Mouse (Mus musculus) brain, embryonic 18.5 days (tissue): ENCODE measurements at regions not wholly inside any gene's neighbourhood (a gene's known extent, or its start where the extent isn't known, plus 50 kb on each side); places are given as distances from the start of the nearest gene placed in this dataset.
"Not testable (repeated sequence)": the region's sequence is repeated elsewhere in the genome, so short reads cannot be mapped to it uniquely, and the experiment has no call there.

Source experiments
- DNase-seq: peaks from one replicate; pipeline ENCODE4 v3.0.0-alpha.2; 2012; ENCODE audit warnings: low read depth, low spot score

DNA sequence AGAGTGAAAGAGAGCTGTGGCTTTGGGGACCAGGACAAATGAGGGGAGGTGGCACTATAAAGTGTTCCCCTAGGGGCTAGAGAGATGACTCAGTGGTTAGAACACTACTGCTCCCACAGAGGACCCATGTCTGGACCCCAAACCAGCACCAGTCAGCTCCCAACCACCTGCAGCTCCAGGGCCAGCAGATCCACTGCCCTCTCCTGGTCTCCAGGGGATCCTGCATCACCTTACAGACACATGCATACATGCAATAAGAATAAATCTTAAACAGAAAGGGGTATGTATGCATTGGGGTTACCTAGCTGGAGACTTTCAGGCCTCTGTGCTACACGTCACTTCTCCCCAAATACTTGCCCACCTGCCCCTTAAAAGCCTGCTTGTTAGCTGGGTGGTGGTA is 93.8 kb upstream of the Zfp706 start:
- no peak for DNase-seq

DNA sequence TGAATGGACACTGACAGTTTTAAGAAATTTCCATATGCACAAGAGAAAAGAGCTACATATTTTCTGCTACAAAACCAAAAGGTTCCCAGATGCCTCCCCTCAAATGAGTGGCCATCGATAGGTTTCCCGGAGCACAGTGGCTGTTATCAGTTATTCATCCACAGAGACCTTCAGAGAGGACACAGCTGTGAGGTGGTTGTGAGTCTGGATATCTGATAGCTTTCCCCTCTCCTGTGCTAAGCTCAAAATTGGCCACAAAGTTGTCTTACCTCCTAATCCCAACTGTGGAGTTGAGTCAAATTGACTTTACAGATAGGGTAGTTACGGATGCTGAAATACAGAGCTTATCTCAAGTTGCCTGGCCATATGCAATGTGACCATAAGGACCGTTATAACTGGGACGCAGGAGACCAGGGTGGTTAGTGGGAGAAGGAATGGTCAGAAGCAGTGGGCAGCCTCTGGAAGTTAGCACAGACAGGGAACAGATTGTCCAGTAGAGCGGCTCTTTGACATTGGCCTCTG is 93.3 kb upstream of the Zfp706 start:
- no peak for DNase-seq

DNA sequence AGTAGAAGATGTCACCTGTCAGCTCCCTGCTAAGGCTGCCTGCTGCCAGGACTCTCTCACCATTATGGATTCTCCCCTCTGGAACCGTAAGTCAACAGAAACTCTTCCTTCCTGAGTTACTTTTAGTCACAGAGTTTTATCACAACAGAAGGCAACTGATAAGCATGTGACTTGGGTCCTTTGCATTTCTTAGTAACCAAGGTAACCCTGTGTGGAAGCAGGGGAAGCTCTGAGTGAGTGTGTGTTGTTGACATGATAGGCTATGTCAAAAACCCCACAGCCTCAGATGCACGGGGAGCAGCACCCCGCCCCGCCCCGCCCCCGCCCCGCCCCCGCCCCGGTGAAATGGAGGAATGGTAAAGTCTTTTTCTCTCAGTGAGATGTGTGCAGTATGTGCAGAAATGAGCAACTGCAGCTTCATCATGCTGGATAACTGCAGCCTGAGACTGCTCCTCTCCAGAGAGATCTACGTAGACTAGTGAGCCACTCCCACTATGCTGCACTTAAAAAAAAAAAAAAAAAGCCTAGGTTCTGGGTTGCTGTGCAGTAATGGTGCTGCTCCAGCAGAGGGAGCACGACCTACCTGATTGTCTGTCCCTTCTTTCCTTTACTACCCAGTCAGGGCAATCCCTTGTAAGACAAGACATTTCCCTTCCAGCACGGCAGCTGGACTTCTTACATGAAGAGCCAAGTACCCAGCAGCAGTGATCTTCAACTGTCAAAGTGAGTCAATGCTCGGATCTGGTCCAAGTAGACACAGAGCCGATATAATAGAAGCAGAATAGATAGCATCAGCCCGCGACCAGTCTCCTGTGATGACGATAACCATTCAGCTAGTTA is 92.6 kb upstream of the Zfp706 start:
- DNase-seq: no peak

DNA sequence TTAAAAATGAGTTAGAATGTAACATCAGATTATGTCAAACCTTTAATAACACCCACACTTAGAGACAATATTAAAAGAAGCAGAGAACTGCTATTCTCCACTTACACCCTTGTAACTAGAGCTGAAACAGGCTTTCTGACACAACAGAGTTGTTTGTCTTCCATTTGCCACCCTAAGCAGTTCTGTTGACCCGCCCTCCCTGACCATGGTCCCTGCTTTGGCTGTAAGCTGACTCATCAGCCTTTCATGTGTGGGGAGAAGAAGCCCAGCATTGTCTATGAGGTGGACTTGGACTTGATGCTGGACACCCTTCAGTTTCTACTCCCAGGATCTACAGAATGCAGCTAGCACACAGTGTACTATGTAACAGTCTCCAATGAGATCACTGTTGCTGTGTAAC is 91.6 kb upstream of the Zfp706 start:
- no peak for DNase-seq

DNA sequence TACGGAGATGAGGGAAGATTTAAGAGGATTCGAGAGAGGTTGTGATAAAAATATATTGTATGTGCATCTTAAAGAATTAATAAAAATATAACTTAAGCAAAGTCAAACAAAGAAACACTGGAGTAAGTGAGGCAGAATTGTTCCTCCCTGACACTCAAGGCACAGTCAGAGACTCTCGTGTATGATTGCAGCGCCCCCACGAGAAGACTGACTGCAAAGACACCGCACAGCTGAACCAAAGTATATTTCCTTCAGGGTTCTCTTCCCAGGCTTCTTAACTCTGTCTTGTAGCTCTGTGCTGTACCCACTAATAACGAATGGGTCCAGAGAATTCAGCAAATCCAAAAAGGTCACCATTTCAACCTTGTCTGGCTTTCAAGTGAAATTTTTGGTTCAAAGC is 89.9 kb upstream of the Zfp706 start:
- DNase-seq: no peak

DNA sequence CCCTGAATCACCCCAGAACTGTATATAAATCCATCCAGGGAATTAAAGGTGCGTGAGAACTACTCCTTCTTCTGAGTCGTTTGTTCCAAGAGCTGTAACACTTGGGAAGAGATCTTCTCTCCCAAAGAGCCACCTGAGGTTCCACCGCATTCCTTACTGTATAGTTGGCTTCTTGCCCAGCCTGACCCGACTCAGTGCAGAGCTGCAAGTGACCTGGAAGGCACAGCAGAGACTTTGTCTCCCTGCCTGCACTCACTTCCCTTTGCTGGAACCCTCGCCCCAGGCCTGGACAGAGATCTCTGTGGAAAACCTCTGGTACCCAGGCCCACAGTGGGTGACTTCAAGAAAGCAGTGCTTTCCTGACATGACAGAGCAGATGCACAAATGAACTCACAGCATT is 83.6 kb upstream of the Zfp706 start:
- not testable (repeated sequence) for DNase-seq

DNA sequence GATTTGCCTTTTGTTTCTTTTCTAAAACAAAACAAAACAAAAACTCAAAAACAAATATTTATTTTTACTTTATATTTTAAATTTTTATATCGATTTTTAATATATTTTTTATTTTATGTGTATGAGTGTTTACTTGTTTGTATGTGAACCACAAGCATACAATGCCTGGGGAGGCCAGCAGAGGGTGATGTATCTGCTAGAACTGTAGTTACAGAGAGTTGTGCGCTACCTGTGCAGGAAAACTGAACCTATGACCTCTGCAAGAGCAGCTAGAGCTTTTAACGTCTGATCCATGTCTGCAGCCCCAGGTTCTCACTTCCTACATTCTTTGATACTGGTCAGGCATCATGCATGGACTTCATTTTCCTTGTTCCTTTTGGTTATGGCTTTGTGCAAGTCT is 76.2 kb upstream of the Zfp706 start:
- DNase-seq: no peak

DNA sequence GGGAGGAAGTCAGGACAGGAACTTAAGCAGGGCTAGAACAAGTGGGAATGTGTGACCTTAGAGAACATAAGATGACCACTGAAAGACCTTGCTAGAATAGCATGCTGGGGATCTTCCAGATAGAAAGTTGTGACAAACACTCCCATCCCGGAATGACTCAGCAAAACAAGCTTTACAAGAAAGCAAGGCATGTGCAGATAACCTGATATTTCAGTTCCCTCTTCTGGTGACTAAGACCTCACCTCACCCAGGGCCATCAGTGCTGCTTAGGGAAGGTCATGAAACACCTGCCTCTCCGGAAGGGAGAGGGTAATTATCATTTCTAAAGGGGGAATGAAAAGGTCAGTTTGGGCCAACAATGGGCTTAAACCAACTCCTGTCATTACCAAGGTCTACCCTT is 74.3 kb upstream of the Zfp706 start:
- DNase-seq: no peak

DNA sequence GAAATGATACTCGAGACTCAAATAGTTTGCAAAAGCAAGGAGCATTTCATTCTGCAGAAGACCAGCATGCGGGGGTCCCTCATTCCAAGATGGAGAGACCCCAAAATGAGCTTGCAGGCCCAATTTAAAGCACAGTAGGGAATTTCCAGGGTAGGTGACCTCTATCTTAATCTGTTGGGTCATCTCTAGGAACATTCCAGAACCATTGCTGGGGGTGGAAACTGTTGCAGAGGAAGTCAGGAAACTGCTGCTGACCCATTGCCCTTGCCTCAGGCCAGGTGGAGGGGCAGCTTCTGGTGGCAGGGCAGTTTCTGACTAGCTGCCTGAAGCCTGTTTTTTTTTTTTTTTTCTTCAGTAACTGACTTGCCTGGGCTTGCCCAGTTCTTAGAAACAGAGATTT is 73.4 kb upstream of the Zfp706 start:
- no peak for DNase-seq

DNA sequence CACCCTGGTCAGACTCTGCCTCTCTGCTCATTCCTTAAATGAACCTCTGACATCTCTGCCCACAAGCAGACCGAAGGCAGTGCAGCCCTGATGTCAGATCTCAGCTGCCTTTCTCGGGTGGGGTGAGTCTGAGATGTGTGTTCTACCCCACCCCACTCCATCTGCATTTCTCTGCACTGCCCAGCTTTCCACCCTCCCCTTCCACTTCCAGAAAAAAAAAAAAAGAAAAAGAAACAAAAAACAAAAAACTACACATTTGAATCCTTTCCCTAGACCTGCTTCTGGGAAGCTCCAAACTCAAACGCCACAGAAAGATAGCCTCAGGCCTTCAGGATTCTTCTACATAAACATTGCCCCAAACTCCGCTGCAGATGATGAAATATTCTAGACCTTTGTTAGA is 72.8 kb upstream of the Zfp706 start:
- no peak for DNase-seq

DNA sequence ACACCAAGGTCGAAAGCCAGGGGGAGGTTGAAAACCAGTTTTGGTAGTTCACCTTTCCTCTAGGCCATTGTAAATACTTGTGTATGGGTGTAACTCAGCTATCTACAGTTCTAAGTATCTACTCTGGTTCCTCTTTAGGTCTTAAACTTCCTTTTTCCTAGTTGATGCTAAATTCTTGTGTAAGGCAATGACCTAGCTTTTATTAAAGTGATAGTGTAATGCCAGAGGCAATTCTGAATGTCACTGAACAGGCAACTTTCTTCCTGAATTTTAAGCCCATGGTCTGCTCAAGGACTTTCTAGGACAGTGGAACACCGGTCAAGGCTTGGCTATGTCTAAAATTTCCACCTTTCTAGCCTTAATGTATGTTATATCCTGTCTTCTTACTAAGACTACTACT is 66.6 kb upstream of the Zfp706 start:
- DNase-seq: not testable (repeated sequence)

DNA sequence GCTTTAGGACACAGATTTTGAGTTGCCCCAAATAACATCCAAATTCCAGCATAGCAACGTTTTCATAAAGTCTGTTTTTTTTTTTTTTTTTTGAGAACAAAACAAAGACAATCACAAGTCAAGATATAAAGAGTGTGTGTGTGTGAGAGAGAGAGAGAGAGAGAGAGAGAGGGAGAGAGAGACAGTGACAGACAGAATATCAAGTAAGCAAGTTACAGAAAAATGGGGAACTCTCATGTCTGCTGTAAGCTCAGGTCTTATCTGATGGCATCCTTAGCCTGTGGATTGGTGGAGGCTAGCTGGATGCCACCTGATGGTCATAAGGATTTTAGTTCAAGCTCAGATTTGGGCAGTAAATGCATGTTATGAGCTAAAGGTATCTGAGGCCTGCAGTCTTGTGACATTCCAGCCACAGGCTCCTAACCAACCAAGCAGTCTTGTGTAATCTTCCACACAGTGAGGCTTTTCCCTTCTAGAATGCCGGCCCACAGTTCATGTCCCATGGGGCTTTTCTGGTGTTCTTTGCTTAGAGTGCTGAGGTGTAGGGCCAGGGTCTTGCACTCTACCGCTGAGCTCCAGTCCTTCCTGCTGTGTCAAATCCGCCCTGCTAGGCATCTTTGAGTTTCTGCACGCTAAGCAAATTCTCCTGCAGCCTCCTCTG is 64.8 kb upstream of the Zfp706 start:
- DNase-seq: no peak

DNA sequence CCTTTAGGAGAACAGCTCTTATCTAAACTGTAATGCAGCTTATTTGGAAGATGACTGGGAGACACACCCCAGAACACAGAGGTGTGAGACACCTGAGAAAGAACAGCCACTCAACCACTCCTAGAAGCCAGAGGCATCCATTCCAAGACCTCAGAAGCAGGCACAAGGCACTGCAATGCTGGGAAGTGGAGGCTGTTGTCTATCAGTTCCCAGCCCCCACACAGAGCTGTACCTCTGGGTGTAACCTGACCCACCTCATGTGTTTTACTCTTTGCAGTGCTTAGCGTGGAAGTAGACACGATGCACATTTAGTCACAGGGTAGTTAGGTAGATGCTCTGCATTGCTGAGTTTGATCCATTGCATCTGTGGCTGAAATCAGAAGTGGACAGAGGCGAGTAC is 62.6 kb upstream of the Zfp706 start:
- DNase-seq: no peak

DNA sequence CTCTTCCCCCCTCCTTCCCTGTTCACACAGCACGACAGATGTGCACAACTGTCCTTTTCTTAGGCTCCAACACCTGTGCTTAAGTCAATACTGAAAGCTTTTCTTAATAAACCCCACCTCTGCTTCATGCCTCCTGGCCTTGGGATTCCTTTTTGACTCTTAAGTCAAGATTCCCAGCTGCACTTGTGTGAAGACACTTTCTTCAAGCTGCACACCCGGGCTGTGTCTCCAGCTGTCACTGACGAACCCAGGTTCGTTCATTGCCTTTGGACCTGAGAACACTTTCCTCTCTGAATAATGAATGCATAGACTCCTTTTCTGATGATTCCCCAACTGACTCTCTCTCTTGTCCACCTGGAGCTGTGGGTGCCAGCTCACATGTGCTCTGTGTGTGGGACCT is 59.8 kb upstream of the Zfp706 start:
- no peak for DNase-seq

DNA sequence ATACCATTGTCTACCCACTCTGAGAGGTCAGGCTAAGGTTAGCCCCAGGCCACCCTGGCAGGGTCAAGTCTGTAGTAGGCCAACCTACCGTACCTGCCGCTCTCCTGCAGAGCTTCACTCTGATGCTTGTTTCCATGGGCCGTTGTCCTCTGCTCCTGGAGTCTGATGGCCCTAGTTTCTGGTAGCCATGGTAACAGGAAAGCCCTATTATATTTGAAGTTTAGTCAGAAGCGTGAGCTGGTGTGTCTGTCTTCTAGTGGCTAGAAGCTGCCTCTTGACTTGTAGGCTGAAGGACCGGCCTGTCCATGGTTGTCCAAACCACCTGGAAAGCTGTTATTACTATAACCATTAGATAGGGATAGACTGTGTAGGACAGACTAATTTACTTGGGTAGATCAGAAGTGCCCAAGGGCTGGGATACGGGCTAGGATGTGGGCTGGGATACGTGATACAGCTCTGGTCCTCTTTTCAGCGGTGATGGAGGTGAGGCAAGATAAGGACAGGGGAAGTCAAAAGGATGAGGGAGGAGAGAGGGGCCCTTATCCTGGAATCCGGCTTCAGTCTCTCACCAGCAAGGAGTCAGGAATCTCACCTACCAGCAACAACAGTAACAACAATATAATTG is 58.5 kb upstream of the Zfp706 start:
- DNase-seq: no peak

DNA sequence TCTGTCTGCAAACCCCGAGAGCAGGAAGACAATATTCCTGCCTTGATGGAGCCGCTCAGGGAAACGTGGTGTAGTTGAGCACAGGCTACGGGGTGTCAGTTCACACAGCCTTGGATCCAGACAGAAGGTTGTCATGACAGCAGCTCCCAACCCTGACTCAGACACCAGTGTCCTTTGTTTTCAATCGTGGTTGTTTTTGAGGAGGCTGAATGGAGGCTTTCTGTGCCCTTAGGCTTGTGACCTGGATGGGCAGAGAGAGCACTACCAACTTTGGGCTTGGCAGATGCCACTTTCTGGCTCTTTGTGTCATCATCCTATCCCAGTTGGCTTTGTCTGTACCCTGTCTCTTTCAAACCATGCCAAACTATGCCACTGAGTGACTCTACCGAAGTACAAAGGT is 57.8 kb upstream of the Zfp706 start:
- no peak for DNase-seq

DNA sequence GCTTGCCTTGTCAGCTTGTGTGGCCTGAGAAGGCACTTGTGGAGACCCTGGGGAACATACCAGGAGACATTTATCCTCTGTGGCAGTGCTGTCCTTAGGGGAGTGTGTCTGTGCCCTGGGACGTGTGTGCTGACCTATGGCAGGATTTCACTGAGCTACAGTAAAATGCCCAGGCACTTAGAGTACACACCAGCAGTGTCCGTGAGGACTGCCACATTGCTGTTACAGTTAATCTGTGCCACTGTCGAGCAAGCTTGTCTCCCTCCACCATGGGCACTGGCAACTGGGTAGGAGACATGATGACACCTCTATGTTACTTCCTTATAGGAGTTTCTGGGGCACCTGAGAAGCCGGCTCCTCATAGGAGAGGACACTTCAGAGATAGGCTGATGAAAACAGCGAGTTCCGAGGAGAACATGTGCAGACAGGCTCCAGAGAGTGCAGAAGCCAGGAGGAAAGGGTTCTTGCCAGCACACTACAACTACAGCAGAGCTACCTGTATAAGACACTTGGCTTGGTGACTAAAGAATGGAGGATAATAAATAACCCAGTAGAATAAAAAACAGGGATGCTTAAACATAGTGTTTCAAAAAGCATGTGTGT is 56.3 kb upstream of the Zfp706 start:
- DNase-seq: no peak

DNA sequence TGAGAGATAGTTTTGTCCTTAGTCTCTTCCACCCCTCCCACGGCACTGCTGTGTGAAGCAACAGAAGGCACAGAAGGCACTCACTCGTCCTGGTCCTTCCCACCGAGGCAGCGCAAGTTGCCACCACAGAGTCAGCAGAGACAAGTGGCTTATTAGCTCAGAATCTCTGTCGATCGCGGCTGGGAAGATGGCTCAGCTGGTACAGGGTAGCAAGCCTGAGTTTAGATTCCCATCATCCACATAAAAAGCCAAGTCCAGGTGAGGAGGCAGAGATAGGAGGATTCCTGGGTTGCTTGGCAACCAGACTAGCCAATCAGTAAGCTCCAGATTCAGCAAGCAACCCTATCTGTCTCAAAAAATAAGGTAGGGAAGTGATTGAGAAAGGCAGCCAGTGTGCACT is 55.0 kb upstream of the Zfp706 start:
- DNase-seq: no peak

DNA sequence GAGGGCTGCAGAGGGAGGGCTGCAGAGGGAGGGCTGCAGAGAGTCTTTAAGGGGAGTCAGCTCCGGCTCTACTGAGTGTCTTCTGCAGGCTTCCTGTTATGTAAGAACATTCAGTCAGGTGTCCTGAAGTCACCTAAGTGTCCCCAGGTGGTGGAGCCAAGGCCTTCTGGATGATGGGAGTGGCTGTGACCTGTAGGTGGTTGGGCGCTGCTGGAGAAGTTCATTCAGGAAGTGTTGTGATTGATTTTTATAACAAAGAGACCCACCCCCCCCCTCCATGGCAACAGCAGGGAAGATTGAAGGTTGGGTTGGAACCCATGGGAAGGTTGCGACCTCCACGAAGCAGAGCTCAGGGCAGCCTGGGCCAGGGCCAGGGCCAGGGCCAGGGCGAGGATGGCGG is 53.9 kb upstream of the Zfp706 start:
- no peak for DNase-seq

DNA sequence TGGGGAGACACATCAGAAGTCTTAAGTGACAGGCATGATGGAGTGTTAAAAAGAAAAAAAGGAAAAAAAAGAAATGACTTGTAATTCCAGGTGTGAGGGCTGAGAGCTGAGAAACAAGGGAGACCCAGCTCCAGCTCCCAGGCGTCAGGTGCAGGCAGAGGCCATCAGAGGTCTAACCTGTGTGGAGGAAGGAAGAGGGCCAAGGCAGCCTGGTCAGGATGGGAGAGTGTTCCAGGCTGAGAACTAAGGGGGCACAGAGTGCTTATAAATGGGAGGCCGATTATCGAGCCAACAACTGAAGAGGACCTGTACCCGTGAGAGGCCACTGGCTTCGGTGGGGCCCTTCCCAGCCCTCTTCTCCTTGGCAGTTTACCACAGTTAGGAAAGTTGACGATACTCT is 53.3 kb upstream of the Zfp706 start:
- no peak for DNase-seq
